11 mouse cellular contexts compared by ENCODE assay signal in the genomic region with DNA sequence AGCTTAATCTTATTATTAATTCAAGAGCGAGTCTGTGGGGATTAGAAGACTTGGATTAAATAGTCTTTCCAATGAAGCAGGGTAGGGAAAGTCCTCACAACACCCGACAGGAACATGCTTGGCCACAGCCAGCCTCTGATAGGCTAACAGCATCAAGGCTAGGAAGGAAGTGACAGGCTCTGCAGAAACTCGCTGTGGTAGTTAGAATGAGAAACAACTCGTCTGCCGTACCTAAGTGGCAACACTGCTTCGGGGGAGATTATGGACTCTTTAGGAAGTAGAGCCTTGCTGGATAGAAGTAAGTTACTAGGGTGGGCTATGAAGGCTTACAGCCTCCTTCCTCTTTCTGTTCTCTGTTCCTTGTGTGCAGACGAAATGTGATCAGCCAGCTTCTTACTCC. TPM values are rescaled to one million over a fixed set of nuclear protein-coding genes. Genes with fewer than 3 reads are reported as not detected.
A peak's percentile ranks its signal among the peaks of the same experiment; 100 is the strongest.
DNase-seq lines count a peak whose midpoint lies in the region; ATAC-seq and TF ChIP-seq lines count a peak whose summit lies in the region.
"Had no signal": no experiment of that assay in that cellular context is flagged by ENCODE, and none has a peak within 500 bp of the region (broad histone marks: within the 10 kb centered on the region; RNA-seq: fewer than 3 reads in every experiment).

No protein-coding gene starts in this region.

- WGBS in lung, postnatal 0 days: 55% methylated on average over 7 of the region's 7 CpGs

- intact Hi-C loops in left cerebral cortex, postnatal 14 days (cut with DNase I): loop anchor here (10.0 kb wide), 1 partner anchor 129 kb away; no protein-coding TSS in a partner anchor

- no peak for ATAC-seq in lung, postnatal 0 days
- peak; percentile 86 for ATAC-seq in granulocyte monocyte progenitor cell, adult 5-6 weeks (replicated peaks; ENCODE audit: poor library complexity, severe bottlenecking)

- no peak for TF ChIP-seq EP300 in lung, postnatal 0 days (IDR thresholded peaks at IDR 0.05)

- TF ChIP-seq CTCF in lung, postnatal 0 days (IDR thresholded peaks at IDR 0.05): no peak

- no peak overlapping the region for H3K9ac ChIP-seq in lung, postnatal 0 days (replicated peaks; ENCODE audit: low read depth)
- H3K9ac ChIP-seq: embryonic facial prominence, embryonic 15.5 days; stomach, embryonic 15.5 days had no signal

- no peaks in the 10 kb centered on the region for H3K4me1 ChIP-seq in lung, postnatal 0 days (ENCODE audit: insufficient read depth, low read depth, low read length)
- peaks cover 52% of the 10 kb centered on the region for H3K4me1 ChIP-seq in megakaryocyte, embryonic 14.5 days
- H3K4me1 ChIP-seq: stomach, embryonic 15.5 days had no signal

- peak; percentile 11 for DNase-seq in lung, postnatal 0 days (ENCODE audit: low spot score)
- no peak for DNase-seq in lung, postnatal 25 days (ENCODE audit: low spot score)
- DNase-seq in thymus, postnatal 4 days: peak; percentile 64
- DNase-seq in left cerebral cortex, postnatal 14 days (ENCODE audit: low spot score in 2 of 2): no peak
- DNase-seq in Muller cell, postnatal 12 days (ENCODE audit: inconsistent ontology term): no peak
- DNase-seq in frontal cortex, adult 2 months (ENCODE audit: extremely low spot score in 1 of 2, low spot score in 1 of 2): no peak
- DNase-seq: cerebellum, postnatal 10 days had no signal

- H3K36me3 ChIP-seq in lung, postnatal 0 days (ENCODE audit: insufficient read depth, low read length): no peaks in the 10 kb centered on the region
- H3K36me3 ChIP-seq in megakaryocyte, embryonic 14.5 days (replicated peaks; ENCODE audit: low read length): no peaks in the 10 kb centered on the region
- H3K36me3 ChIP-seq: embryonic facial prominence, embryonic 15.5 days; stomach, embryonic 15.5 days had no signal

- H3K4me3 ChIP-seq in lung, postnatal 0 days (ENCODE audit: low read depth, low read length): no peak overlapping the region
- H3K4me3 ChIP-seq in megakaryocyte, embryonic 14.5 days (replicated peaks): peak overlapping the region; percentile 90
- H3K4me3 ChIP-seq: embryonic facial prominence, embryonic 15.5 days; stomach, embryonic 15.5 days had no signal

- no peak overlapping the region for H3K27ac ChIP-seq in lung, postnatal 0 days (ENCODE audit: low read length)
- H3K27ac ChIP-seq: embryonic facial prominence, embryonic 15.5 days; stomach, embryonic 15.5 days had no signal

- H3K9me3 ChIP-seq in lung, postnatal 0 days (ENCODE audit: low read length): no peaks in the 10 kb centered on the region
- H3K9me3 ChIP-seq in megakaryocyte, embryonic 14.5 days: no peaks in the 10 kb centered on the region
- H3K9me3 ChIP-seq: embryonic facial prominence, embryonic 15.5 days; stomach, embryonic 15.5 days had no signal

- no peak overlapping the region for H3K4me2 ChIP-seq in lung, postnatal 0 days (replicated peaks; ENCODE audit: low read depth, low read length)
- H3K4me2 ChIP-seq: embryonic facial prominence, embryonic 15.5 days; stomach, embryonic 15.5 days had no signal

- no peaks in the 10 kb centered on the region for H3K27me3 ChIP-seq in lung, postnatal 0 days (replicated peaks; ENCODE audit: insufficient read depth, low read length)
- H3K27me3 ChIP-seq in megakaryocyte, embryonic 14.5 days (replicated peaks): peaks cover 2% of the 10 kb centered on the region
- H3K27me3 ChIP-seq: embryonic facial prominence, embryonic 15.5 days; stomach, embryonic 15.5 days had no signal

RNA-seq across cellular contexts. Expression of a gene that starts 11.1 kb away (rescaled TPM):
- polyA plus RNA-seq in lung, postnatal 0 days (2015; fragmentation: Nextera tagmentation; extraction: Ambion mirVana): 21.2 and 24.1 TPM in 2 replicates
- total RNA-seq in granulocyte monocyte progenitor cell, adult 5-6 weeks (2014; fragmentation: Nextera tagmentation): 23.2 and 33.9 TPM in 2 replicates
- 24.1 and 26.8 TPM in 2 replicates for total RNA-seq in granulocyte monocyte progenitor cell, adult 5-6 weeks (2017)
- 1.00 TPM in 1 of 2 replicates, not detected in the other for polyA plus RNA-seq in megakaryocyte, embryonic 14.5 days (2012; ENCODE audit: insufficient read depth, low replicate concordance)
- total RNA-seq in left cerebral cortex, postnatal 14 days (2021): 10 to 100 TPM; 14.1 to 14.2 TPM
- 20.2 and 21.1 TPM in 2 replicates for polyA plus RNA-seq in frontal cortex, adult 2 months (2012; rRNA removed)

RNA-seq across cellular contexts. Expression of a gene that starts 11.1 kb away (rescaled TPM):
- 1.7 and 2.3 TPM in 2 replicates for polyA plus RNA-seq in lung, postnatal 0 days (2015; fragmentation: Nextera tagmentation; extraction: Ambion mirVana)
- 28.1 and 28.6 TPM in 2 replicates for total RNA-seq in granulocyte monocyte progenitor cell, adult 5-6 weeks (2014; fragmentation: Nextera tagmentation)
- total RNA-seq in granulocyte monocyte progenitor cell, adult 5-6 weeks (2017): 5.2 and 7.3 TPM in 2 replicates
- not detected in 2 replicates for polyA plus RNA-seq in megakaryocyte, embryonic 14.5 days (2012; ENCODE audit: insufficient read depth, low replicate concordance)
- 1 to 10 TPM; 5.3 to 6.3 TPM for total RNA-seq in left cerebral cortex, postnatal 14 days (2021)
- 1.5 and 1.6 TPM in 2 replicates for polyA plus RNA-seq in frontal cortex, adult 2 months (2012; rRNA removed)

RNA-seq across cellular contexts. Expression of a gene that starts 37.0 kb away (rescaled TPM):
- 2.0 and 2.3 TPM in 2 replicates for polyA plus RNA-seq in lung, postnatal 0 days (2015; fragmentation: Nextera tagmentation; extraction: Ambion mirVana)
- total RNA-seq in granulocyte monocyte progenitor cell, adult 5-6 weeks (2014; fragmentation: Nextera tagmentation): not detected in 2 replicates
- 0.09 TPM in 1 of 2 replicates, not detected in the other for total RNA-seq in granulocyte monocyte progenitor cell, adult 5-6 weeks (2017)
- 0.15 TPM in 1 of 2 replicates, not detected in the other for polyA plus RNA-seq in megakaryocyte, embryonic 14.5 days (2012; ENCODE audit: insufficient read depth, low replicate concordance)
- 10 to 100 TPM; 48.0 to 48.6 TPM for total RNA-seq in left cerebral cortex, postnatal 14 days (2021)
- polyA plus RNA-seq in frontal cortex, adult 2 months (2012; rRNA removed): 25.0 and 31.7 TPM in 2 replicates

Comparison
In these comparisons a context has a peak if more than half of its experiments do, and no peak if none do; other contexts are left out.
1. DNase-seq: peak in lung, postnatal 0 days (single experiment) and thymus, postnatal 4 days (single experiment); none in lung, postnatal 25 days (single experiment), left cerebral cortex, postnatal 14 days (0 of 2), Muller cell, postnatal 12 days (single experiment) and frontal cortex, adult 2 months (0 of 2).
2. RNA of a gene that starts 11.1 kb away (polyA plus RNA-seq): 21.2 to 24.1 TPM in lung, postnatal 0 days and 20.2 to 21.1 TPM in frontal cortex, adult 2 months; 1.00 TPM in megakaryocyte, embryonic 14.5 days; every median in the first group is over 10 times any median in the second.